In the genomic region with DNA sequence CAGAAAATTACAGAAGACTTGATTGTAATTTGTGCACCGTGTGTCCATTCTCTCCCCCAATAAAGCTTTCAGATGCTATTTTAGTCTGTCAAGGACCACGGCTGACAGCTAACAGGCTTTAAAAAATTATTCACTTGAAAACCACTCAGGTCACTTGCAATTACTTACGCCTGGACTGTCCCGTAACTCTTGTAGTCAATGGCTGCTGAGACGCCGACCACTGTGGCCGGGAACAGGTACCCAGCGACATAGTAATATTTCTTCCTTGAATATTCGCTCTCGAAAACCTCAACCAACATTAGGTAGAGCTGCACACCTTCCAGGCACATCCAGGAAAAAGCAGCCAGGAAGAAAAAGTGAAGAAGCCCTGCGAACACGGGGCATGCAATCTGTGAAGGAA, we compare ENCODE assay signal across 34 mouse cellular contexts.
"Had no signal": no experiment of that assay in that cellular context is flagged by ENCODE, and none has a peak within 500 bp of the region (broad histone marks: within the 10 kb centered on the region; RNA-seq: fewer than 3 reads in every experiment).

No protein-coding gene starts in this region.

- H3K4me2 ChIP-seq: heart, embryonic 11.5 days; heart, embryonic 13.5 days; heart, embryonic 15.5 days; hindbrain, embryonic 12.5 days; hindbrain, embryonic 13.5 days; hindbrain, embryonic 14.5 days; hindbrain, embryonic 15.5 days; kidney, embryonic 15.5 days had no signal

- H3K27me3 ChIP-seq: heart, embryonic 13.5 days; heart, embryonic 15.5 days; hindbrain, embryonic 12.5 days; hindbrain, embryonic 13.5 days; hindbrain, embryonic 15.5 days; kidney, embryonic 15.5 days had no signal

- H3K4me1 ChIP-seq: kidney, embryonic 15.5 days had no signal

- H3K9me3 ChIP-seq: heart, embryonic 10.5 days; heart, embryonic 13.5 days; heart, embryonic 15.5 days; hindbrain, embryonic 10.5 days; hindbrain, embryonic 12.5 days; hindbrain, embryonic 13.5 days; hindbrain, embryonic 15.5 days; kidney, embryonic 15.5 days had no signal

- H3K9ac ChIP-seq: heart, embryonic 13.5 days; heart, embryonic 15.5 days; hindbrain, embryonic 12.5 days; hindbrain, embryonic 13.5 days; hindbrain, embryonic 14.5 days; hindbrain, embryonic 15.5 days; kidney, embryonic 15.5 days had no signal

- ATAC-seq: hindbrain, embryonic 16.5 days; hindbrain, postnatal 0 days; inflammation-experienced regulatory T-cells, adult 6 months; intestine, embryonic 16.5 days; intestine, postnatal 0 days had no signal

- H3K27ac ChIP-seq: heart, embryonic 10.5 days; heart, embryonic 13.5 days; heart, embryonic 15.5 days; hindbrain, embryonic 10.5 days; hindbrain, embryonic 12.5 days; hindbrain, embryonic 13.5 days; hindbrain, embryonic 14.5 days; hindbrain, embryonic 15.5 days; hindbrain, postnatal 0 days; kidney, embryonic 15.5 days; kidney, postnatal 0 days; layer of hippocampus, adult 2 months; left cerebral cortex, adult 2 months had no signal

- H3K4me3 ChIP-seq: heart, embryonic 10.5 days; heart, embryonic 13.5 days; heart, embryonic 15.5 days; hindbrain, embryonic 10.5 days; hindbrain, embryonic 12.5 days; hindbrain, embryonic 13.5 days; hindbrain, embryonic 15.5 days; kidney, embryonic 15.5 days; layer of hippocampus, adult 2 months; left cerebral cortex, adult 2 months had no signal

- DNase-seq: heart, postnatal 10 days; heart, postnatal 14 days; heart, postnatal 36 days; heart, postnatal 4 days; kidney, adult 11 months; kidney, adult 18-20 months; kidney, adult 2 months; kidney, adult 8-10 months; kidney, adult 9 months; kidney, postnatal 10 days; kidney, postnatal 14 days; kidney, postnatal 25 days; kidney, postnatal 36 days; kidney, postnatal 4 days; layer of hippocampus, adult 9-11 months; layer of hippocampus, postnatal 36 days had no signal
